Comparison of ENCODE assay signal across 11 mouse cellular contexts in genomic region chr17:83034914-83035573, GRCm38 (mm10).
DNase-seq lines count a peak whose midpoint lies in the region; ATAC-seq and TF ChIP-seq lines count a peak whose summit lies in the region.
"Had no signal": no experiment of that assay in that cellular context is flagged by ENCODE, and none has a peak within 500 bp of the region (broad histone marks: within the 10 kb centered on the region; RNA-seq: fewer than 3 reads in every experiment).

No protein-coding gene starts in this region.

- TF ChIP-seq POLR2A in lung, adult 2 months (IDR thresholded peaks at IDR 0.05; ENCODE audit: borderline replicate concordance, extremely low read depth, low read depth, low read length): no peak

- 35% methylated on average over 6 of the region's 6 CpGs for WGBS in lung, embryonic 14.5 days
- 44% methylated on average over 6 of the region's 6 CpGs for WGBS in lung, adult 2 months
- 35% methylated on average over 6 of the region's 6 CpGs for WGBS in intestine, embryonic 15.5 days
- WGBS in kidney, embryonic 15.5 days: 30% methylated on average over 6 of the region's 6 CpGs

- no peaks in the 10 kb centered on the region for H3K36me3 ChIP-seq in lung, embryonic 14.5 days (ENCODE audit: insufficient read depth)
- no peaks in the 10 kb centered on the region for H3K36me3 ChIP-seq in intestine, embryonic 15.5 days
- no peaks in the 10 kb centered on the region for H3K36me3 ChIP-seq in kidney, embryonic 15.5 days
- H3K36me3 ChIP-seq: G1E had no signal

- no peaks in the 10 kb centered on the region for H3K4me1 ChIP-seq in lung, embryonic 14.5 days (ENCODE audit: insufficient read depth)
- no peaks in the 10 kb centered on the region for H3K4me1 ChIP-seq in lung, adult 2 months (ENCODE audit: control insufficient read depth, insufficient read depth, low read length)
- 0 out of 2 replicates have a peak, but pooled peaks cover 4% of the 10 kb centered on the region for H3K4me1 ChIP-seq in intestine, embryonic 15.5 days (replicated peaks)
- H3K4me1 ChIP-seq in kidney, embryonic 15.5 days: peaks cover 6% of the 10 kb centered on the region; the same call in 1 of the 2 replicates

- peak overlapping the region; percentile 19; the same call in 1 of the 2 replicates for H3K27ac ChIP-seq in lung, embryonic 14.5 days (ENCODE audit: low read depth)
- H3K27ac ChIP-seq in intestine, embryonic 15.5 days: peak overlapping the region; percentile 56; the same call in 1 of the 2 replicates
- H3K27ac ChIP-seq in kidney, embryonic 15.5 days: peak overlapping the region; percentile 92

- H3K4me2 ChIP-seq in lung, embryonic 14.5 days: no peak overlapping the region
- H3K4me2 ChIP-seq in intestine, embryonic 15.5 days (replicated peaks): no peak overlapping the region
- no peak overlapping the region for H3K4me2 ChIP-seq in kidney, embryonic 15.5 days

- ATAC-seq in lung, embryonic 14.5 days (ENCODE audit: insufficient read depth): peak; percentile 81
- ATAC-seq in intestine, embryonic 15.5 days: peak; percentile 63; the same call in 1 of the 2 replicates
- ATAC-seq in kidney, embryonic 15.5 days (replicated peaks; ENCODE audit: low FRiP score): peak; percentile 72
- ATAC-seq: hindbrain, embryonic 16.5 days had no signal

- H3K27me3 ChIP-seq in lung, embryonic 14.5 days (ENCODE audit: insufficient read depth, low read length): no peaks in the 10 kb centered on the region
- H3K27me3 ChIP-seq in intestine, embryonic 15.5 days (replicated peaks): no peaks in the 10 kb centered on the region
- no peaks in the 10 kb centered on the region for H3K27me3 ChIP-seq in kidney, embryonic 15.5 days

- no peak overlapping the region for H3K9ac ChIP-seq in lung, embryonic 14.5 days
- H3K9ac ChIP-seq in intestine, embryonic 15.5 days: no peak overlapping the region
- H3K9ac ChIP-seq in kidney, embryonic 15.5 days: no peak overlapping the region

- no peak for TF ChIP-seq CTCF in lung, embryonic 14.5 days (IDR thresholded peaks at IDR 0.05; ENCODE audit: low read depth)
- TF ChIP-seq CTCF in lung, adult 2 months (IDR thresholded peaks at IDR 0.05; ENCODE audit: insufficient read depth, low read length): no peak

- DNase-seq in lung, embryonic 14.5 days: peak; percentile 78
- DNase-seq in lung, adult 2 months: no peak
- DNase-seq in lung, postnatal 36 days: peak; percentile 42
- no peak for DNase-seq in layer of hippocampus, postnatal 10 days (ENCODE audit: low spot score in 2 of 2)
- DNase-seq in cerebellum, postnatal 4 days (ENCODE audit: low spot score in 2 of 2): no peak
- no peak for DNase-seq in B cell, adult 2 months
- DNase-seq: cerebellum, adult 9-11 months had no signal

- H3K9me3 ChIP-seq in lung, embryonic 14.5 days (ENCODE audit: low read depth, low read length): no peaks in the 10 kb centered on the region
- H3K9me3 ChIP-seq in intestine, embryonic 15.5 days: no peaks in the 10 kb centered on the region
- no peaks in the 10 kb centered on the region for H3K9me3 ChIP-seq in kidney, embryonic 15.5 days (replicated peaks)

- no peak overlapping the region for H3K4me3 ChIP-seq in lung, embryonic 14.5 days (ENCODE audit: low read depth, low read length)
- no peak overlapping the region for H3K4me3 ChIP-seq in lung, adult 2 months (replicated peaks; ENCODE audit: extremely low read depth, low read depth, low read length)
- no peak overlapping the region for H3K4me3 ChIP-seq in intestine, embryonic 15.5 days (replicated peaks)
- H3K4me3 ChIP-seq in kidney, embryonic 15.5 days (replicated peaks): no peak overlapping the region

Comparison
In these comparisons a context has a peak if more than half of its experiments do, and no peak if none do; other contexts are left out.
1. DNase-seq: peak in lung, embryonic 14.5 days (single experiment) and lung, postnatal 36 days (single experiment); none in lung, adult 2 months (single experiment), layer of hippocampus, postnatal 10 days (0 of 2), cerebellum, postnatal 4 days (0 of 2) and B cell, adult 2 months (0 of 2).
2. H3K27ac ChIP-seq: peak in every context shown above with its lines; median percentile 92 in kidney, embryonic 15.5 days; 56 in intestine, embryonic 15.5 days; 19 in lung, embryonic 14.5 days.
3. Peak in every context shown above with its lines, with median percentiles within 50 percentile points of each other: ATAC-seq.